Mouse (Mus musculus): ENCODE measurements around the gene Gm11938.
"Not testable (repeated sequence)": the region's sequence is repeated elsewhere in the genome, so short reads cannot be mapped to it uniquely, and the experiment has no call there.

Gene Gm11938

DNA sequence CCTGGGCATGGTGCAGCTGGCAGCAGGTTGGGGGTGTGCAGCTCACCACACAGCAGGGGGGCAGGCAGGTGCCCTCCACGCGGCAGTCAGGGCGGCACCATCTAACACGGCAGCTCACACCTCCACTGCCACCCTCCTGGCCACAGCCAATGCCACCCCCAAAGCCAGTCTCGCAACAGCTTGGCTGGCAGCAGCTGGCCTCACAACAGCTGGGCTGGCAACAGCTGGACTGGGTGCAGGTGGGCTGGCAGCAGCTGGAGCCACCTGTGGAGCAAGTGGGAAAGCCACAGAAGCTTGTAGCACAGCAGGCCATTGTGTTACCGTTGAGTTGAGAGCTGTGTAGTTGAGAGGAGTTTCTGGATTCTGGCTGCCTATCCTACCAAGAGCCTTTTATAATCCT lies 5.4 kb downstream of the Gm11938 start, which contains the start of gene Krtap9-3:
TSS of gene Krtap9-3 (minus strand) at position 364 of the 400 bp plus-strand sequence.
- not testable (repeated sequence) for DNase-seq (ENCODE audit: low read depth, low spot score); H3K36me3 ChIP-seq (ENCODE audit: control insufficient read depth, insufficient read depth, low read length, poor library complexity, severe bottlenecking); H3K27me3 ChIP-seq (ENCODE audit: control insufficient read depth, insufficient read depth, low read length, poor library complexity, severe bottlenecking)

DNA sequence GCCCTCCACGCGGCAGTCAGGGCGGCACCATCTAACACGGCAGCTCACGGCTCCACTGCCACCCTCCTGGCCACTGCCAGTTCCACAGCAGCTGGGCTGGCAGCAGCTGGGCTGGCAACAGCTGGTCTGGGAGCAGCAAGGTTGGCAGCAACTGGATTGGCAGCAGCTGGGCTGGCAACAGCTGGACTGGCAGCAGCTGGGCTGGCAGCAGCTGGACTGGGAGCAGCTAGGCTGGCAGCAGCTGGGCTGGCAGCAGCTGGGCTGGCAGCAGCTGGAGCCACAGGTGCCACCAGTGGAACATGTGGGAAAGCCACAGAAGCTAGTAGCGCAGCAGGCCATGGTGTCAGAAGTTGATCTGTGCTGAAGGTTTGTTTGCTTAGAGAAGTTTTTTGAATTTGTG lies 12.1 kb downstream of the Gm11938 start, which contains the start of gene Krtap1-3:
TSS of gene Krtap1-3 (minus strand) at position 359 of the 400 bp plus-strand sequence.
- H3K36me3 ChIP-seq (ENCODE audit: control insufficient read depth, insufficient read depth, low read length, poor library complexity, severe bottlenecking), result no peaks in the 10 kb centered on the region
- DNase-seq (ENCODE audit: low read depth, low spot score), result no peak
- H3K27me3 ChIP-seq (ENCODE audit: control insufficient read depth, insufficient read depth, low read length, poor library complexity, severe bottlenecking), result no peaks in the 10 kb centered on the region

DNA sequence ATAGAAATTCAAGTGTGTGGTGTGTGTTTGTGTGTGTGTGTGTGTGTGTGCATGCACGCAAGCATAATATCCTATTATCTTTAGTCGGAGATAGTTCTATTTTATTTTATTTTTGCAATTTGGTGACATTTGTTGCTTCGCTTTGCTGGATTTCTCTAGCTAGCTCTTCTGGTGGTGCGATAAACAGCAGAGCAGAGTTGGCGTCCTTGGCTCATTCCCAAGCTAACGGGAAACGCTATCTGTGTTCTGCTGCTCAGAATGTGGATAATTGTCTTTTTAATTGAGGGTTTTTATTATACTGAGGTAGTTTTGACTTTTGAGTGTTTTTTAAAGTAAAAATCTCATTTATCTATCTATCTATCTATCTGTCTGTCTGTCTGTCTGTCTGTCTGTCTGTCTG lies 18.0 kb downstream of the Gm11938 start:
- Histone ChIP-seq H3K27me3 (ENCODE audit: control insufficient read depth, insufficient read depth, low read length, poor library complexity, severe bottlenecking) (no peaks in the 10 kb centered on the region), H3K36me3 (ENCODE audit: control insufficient read depth, insufficient read depth, low read length, poor library complexity, severe bottlenecking) (no peaks in the 10 kb centered on the region)
- no peak for DNase-seq (ENCODE audit: low read depth, low spot score)

DNA sequence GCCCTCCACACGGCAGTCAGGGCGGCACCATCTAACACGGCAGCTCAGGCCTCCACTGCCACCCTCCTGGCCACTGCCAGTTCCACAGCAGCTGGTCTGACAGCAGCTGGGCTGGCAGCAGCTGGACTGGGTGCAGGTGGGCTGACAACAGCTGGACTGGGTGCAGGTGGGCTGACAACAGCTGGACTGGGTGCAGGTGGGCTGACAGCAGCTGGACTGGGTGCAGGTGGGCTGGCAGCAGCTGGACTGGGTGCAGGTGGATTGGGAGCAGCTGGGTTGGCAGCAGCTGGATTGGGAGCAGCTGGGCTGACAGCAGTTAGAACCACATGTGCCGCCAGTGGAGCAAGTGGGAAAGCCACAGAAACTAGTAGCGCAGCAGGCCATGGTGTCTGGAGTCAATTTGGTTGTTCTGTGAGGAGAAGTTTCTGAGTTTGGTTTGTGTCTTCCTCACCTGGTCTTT lies 19.8 kb downstream of the Gm11938 start, which contains the start of gene Krtap1-4:
TSS of gene Krtap1-4 (minus strand) at position 410 of the 460 bp plus-strand sequence.
- Histone ChIP-seq H3K27me3 (ENCODE audit: control insufficient read depth, insufficient read depth, low read length, poor library complexity, severe bottlenecking) (no peaks in the 10 kb centered on the region), H3K36me3 (ENCODE audit: control insufficient read depth, insufficient read depth, low read length, poor library complexity, severe bottlenecking) (no peaks in the 10 kb centered on the region)
- no peak for DNase-seq (ENCODE audit: low read depth, low spot score)

DNA sequence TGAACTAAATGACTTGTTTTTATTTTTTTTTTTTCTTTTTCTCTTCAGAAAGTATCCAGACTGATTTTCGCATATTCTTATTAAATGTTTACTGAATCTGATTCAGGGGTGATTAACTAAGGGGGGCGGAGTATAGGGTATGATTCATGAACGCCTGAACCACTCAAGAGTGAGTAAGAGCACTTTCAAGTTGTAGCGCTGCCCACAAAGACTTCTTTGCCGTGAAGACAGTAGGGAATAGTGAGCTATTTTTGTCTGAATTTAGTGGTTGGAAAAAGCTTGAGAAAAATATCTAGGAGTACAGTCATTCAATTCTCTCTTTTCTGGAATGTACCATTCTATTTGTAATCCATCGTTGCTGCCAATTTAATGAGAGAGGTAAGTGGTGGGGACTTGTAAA lies 21.5 kb downstream of the Gm11938 start:
- Histone ChIP-seq H3K36me3 (ENCODE audit: control insufficient read depth, insufficient read depth, low read length, poor library complexity, severe bottlenecking) (no peaks in the 10 kb centered on the region), H3K27me3 (ENCODE audit: control insufficient read depth, insufficient read depth, low read length, poor library complexity, severe bottlenecking) (no peaks in the 10 kb centered on the region)
- DNase-seq (ENCODE audit: low read depth, low spot score), result no peak

DNA sequence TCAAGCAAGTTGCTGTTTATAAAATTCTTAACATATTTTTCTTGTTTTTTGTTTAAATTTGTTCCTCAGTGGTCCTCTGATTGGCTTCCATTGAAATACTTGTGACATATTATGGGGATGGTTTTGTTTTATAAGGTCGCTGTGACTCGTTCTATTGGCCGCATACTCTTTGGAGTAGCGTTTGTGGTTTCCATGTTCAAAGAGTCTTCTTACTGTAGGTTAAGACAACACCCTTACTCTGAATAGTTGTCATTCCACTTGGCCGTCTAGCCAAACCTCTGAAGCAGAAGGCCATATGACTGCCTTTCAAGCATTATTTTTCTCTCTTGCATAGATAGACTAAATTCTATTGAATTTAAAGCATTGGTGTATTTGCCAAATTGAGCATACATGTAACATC lies 22.1 kb downstream of the Gm11938 start:
- Histone ChIP-seq H3K36me3 (ENCODE audit: control insufficient read depth, insufficient read depth, low read length, poor library complexity, severe bottlenecking) (no peaks in the 10 kb centered on the region), H3K27me3 (ENCODE audit: control insufficient read depth, insufficient read depth, low read length, poor library complexity, severe bottlenecking) (no peaks in the 10 kb centered on the region)
- no peak for DNase-seq (ENCODE audit: low read depth, low spot score)

DNA sequence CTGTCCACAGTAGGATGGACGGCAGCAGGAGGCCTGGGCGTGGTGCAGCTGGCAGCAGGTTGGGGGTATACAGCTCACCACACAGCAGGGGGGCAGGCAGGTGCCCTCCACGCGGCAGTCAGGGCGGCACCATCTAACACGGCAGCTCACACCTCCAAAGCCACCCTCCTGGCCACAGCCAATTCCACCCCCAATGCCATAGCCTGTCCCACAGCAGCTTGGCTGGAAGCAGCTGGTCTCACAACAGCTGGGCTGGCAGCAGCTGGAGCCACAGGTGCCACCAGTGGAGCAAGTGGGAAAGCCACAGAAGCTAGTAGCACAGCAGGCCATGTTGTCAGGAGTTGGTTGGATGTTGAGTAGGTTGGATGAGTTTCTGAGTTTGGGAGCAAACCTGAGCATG lies 22.5 kb downstream of the Gm11938 start, which contains the start of gene Krtap1-5:
TSS of gene Krtap1-5 (minus strand) at position 381 of the 400 bp plus-strand sequence.
- Histone ChIP-seq H3K36me3 (ENCODE audit: control insufficient read depth, insufficient read depth, low read length, poor library complexity, severe bottlenecking) (no peaks in the 10 kb centered on the region), H3K27me3 (ENCODE audit: control insufficient read depth, insufficient read depth, low read length, poor library complexity, severe bottlenecking) (no peaks in the 10 kb centered on the region)
- no peak for DNase-seq (ENCODE audit: low read depth, low spot score)

DNA sequence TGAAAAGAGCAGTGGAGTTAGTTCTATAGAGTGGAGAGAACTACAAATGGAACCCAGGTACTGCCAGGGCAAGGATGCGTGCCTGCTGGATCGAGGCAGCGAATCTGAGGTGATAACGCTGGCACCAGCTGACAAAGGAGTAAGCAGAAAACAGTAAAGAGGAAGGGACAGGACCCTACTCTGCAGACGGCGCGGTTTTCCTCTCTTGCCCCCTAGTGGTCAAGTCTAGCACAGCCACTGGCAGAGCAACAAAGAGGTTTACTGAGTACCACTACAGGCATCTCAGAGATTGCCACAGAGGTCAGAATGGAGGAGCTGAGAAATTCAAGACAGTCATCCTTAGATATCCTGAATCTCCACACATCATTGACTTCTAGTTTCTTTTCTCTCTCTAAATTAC lies 29.0 kb downstream of the Gm11938 start:
- Histone ChIP-seq H3K27me3 (ENCODE audit: control insufficient read depth, insufficient read depth, low read length, poor library complexity, severe bottlenecking) (no peaks in the 10 kb centered on the region), H3K36me3 (ENCODE audit: control insufficient read depth, insufficient read depth, low read length, poor library complexity, severe bottlenecking) (no peaks in the 10 kb centered on the region)
- DNase-seq (ENCODE audit: low read depth, low spot score), result peak; percentile 59

DNA sequence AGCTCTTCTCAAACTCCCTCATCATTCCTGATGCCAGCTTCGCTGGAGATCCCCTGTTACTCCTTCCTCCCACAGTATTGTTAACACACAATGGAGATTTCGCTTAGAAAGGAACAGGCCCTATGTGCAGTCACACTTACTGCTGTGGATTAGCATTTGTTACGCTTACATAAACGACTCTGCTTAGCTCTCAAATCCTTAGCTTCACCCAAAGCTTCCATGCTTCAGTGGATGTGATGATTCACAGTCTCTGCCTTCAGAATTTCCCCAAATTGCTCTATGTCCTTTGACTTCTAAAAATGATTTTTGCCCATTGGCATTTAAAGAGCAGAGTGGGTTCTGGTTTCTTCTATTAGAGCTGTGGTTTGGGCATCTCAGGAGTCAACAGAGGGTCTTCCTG lies 29.9 kb downstream of the Gm11938 start:
- Histone ChIP-seq H3K36me3 (ENCODE audit: control insufficient read depth, insufficient read depth, low read length, poor library complexity, severe bottlenecking) (no peaks in the 10 kb centered on the region), H3K27me3 (ENCODE audit: control insufficient read depth, insufficient read depth, low read length, poor library complexity, severe bottlenecking) (no peaks in the 10 kb centered on the region)
- DNase-seq (ENCODE audit: low read depth, low spot score), result no peak

DNA sequence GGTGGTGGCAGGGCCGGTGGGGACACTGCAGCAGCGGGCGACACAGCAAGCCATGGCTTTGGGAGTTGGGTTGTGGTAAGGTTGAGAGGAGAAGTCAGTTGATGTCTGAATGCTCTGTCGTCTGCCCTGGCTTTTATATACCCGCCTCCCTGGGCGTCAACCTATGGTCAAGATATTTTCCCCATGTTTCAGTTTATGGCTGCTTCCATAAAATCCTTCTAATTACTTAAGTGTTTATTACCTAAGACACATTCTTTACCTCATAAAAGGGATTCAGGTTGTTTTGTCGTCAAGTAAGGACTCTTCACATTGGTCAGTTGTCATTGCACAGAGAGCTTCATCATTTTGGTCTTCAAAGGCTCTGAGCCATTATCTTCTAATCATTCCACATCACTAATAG lies 36.6 kb downstream of the Gm11938 start, which contains the start of gene Krtap3-1:
TSS of gene Krtap3-1 (minus strand) at position 101 of the 400 bp plus-strand sequence.
- DNase-seq (ENCODE audit: low read depth, low spot score), result no peak
- Histone ChIP-seq H3K36me3 (ENCODE audit: control insufficient read depth, insufficient read depth, low read length, poor library complexity, severe bottlenecking) (no peaks in the 10 kb centered on the region), H3K27me3 (ENCODE audit: control insufficient read depth, insufficient read depth, low read length, poor library complexity, severe bottlenecking) (no peaks in the 10 kb centered on the region)

DNA sequence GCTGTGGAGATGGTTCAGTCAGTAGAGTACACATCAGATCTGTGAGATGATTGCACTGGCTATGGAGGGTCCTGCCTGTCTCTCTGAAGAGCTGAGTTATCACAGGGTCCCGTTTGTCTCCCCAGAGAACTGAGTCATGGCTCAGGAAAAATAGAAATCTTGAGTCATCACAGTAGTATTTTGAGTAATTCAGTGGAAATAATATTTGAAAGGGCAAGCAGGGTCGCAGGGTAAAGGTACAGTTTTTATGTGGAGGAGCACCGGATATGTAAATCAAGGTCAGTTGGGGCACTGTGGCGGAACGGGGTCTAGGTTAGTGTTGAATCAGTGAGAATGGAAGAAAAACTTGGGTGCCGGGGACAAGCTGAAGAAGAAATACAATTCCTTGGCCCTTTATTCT lies 40.5 kb downstream of the Gm11938 start:
- H3K27me3 ChIP-seq (ENCODE audit: control insufficient read depth, insufficient read depth, low read length, poor library complexity, severe bottlenecking), result no peaks in the 10 kb centered on the region
- no peak for DNase-seq (ENCODE audit: low read depth, low spot score)
- no peaks in the 10 kb centered on the region for H3K36me3 ChIP-seq (ENCODE audit: control insufficient read depth, insufficient read depth, low read length, poor library complexity, severe bottlenecking)

DNA sequence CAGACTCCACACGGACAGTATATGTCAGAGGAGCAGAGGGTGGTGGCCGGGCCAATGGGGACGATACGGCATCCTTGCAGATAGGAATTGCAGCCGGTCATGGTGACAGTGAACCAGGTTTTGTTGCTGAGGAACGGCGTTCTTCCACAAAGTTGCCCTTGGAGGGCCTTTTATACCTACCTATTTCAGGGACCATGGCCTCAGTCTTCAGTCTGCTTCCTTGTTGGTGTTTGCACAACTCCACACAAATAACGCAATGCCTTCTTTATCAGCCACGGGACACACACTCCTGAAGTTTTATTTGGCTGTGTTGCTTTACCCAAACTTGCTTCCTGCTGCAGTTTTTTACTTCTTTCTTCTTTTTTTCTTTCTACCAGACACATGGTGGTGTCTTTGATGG lies 43.7 kb downstream of the Gm11938 start, which contains the start of gene Gm11939:
TSS of gene Gm11939 (minus strand) at position 101 of the 400 bp plus-strand sequence.
- no peak for DNase-seq (ENCODE audit: low read depth, low spot score)
- no peaks in the 10 kb centered on the region for H3K36me3 ChIP-seq (ENCODE audit: control insufficient read depth, insufficient read depth, low read length, poor library complexity, severe bottlenecking)
- no peaks in the 10 kb centered on the region for H3K27me3 ChIP-seq (ENCODE audit: control insufficient read depth, insufficient read depth, low read length, poor library complexity, severe bottlenecking)

DNA sequence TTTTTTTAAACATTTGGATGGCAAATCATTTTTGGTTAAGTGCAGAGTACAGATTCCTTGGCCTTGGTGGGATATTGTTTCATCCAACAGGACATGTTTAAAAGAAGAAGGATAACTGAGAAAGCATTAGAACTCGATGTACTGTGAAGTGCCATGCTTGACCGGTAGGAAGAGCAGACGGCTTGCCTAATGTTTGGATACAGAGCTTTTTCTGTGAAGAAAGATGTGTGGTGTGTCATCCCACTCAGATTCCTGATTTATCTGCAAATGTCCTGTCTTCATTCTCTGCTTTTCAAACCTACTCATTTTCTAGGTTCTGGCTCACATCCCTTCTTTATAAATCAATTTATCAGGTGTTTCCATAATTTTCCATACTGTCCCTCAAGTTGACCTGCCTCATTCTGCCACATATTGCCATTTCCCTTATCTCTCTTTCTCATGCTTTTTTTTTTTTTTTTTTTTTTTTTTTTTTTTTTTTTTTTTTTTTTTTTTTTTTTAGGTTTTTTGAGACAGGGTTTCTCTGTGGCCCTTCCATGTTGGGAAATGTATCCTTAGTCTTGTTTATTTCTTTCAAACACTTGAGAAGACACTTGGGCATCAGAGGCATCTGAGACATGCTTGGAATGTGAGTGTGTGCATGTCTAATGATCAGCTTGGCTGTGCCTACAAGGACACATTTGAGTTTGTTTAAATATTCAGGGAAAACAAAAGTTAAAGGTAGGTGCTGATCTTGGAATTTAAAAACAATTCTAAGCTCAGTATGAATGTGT lies 44.9 kb downstream of the Gm11938 start:
- no peaks in the 10 kb centered on the region for H3K36me3 ChIP-seq (ENCODE audit: control insufficient read depth, insufficient read depth, low read length, poor library complexity, severe bottlenecking)
- no peaks in the 10 kb centered on the region for H3K27me3 ChIP-seq (ENCODE audit: control insufficient read depth, insufficient read depth, low read length, poor library complexity, severe bottlenecking)
- no peak for DNase-seq (ENCODE audit: low read depth, low spot score)

DNA sequence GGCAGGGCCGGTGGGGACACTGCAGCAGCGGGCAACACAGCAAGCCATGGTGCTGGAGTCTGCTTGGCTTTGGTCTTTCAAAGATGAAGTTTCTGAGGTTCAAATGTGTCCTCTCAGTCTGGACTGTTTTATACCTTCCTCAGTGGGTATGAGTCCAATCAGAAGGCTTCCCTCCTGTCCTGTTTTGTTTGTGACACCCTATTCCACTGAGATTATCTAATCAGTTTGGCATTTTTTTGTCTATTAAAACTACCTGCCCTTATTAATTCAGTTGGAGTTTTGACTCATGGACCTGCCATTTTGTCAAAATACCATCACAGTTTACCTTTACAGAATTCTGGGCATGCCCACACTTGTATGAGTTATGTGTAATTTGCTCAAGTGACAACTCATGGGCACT lies 46.4 kb downstream of the Gm11938 start, which contains the start of gene Krtap3-2:
TSS of gene Krtap3-2 (minus strand) at position 101 of the 400 bp plus-strand sequence.
- no peaks in the 10 kb centered on the region for H3K27me3 ChIP-seq (ENCODE audit: control insufficient read depth, insufficient read depth, low read length, poor library complexity, severe bottlenecking)
- no peak for DNase-seq (ENCODE audit: low read depth, low spot score)
- H3K36me3 ChIP-seq (ENCODE audit: control insufficient read depth, insufficient read depth, low read length, poor library complexity, severe bottlenecking), result no peaks in the 10 kb centered on the region

DNA sequence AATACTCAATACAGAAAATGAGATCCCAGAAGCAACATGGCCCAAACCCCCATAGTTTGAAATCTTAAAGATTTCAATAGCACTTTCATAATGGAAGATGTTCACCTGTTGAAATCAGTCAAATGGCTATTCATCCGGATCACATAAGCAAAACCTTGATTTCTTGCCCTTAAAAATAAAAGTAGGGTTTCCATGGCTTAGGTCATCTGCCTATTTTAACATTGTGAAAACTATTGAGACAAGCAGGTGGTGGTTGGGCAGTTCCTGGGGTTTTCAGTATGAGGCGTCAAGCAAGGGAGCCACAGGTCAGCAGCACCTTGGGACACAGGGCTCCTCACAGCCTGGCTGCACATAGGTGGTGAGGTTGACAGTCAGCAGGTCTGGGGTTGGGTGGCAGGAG lies 46.9 kb downstream of the Gm11938 start:
- Histone ChIP-seq H3K36me3 (ENCODE audit: control insufficient read depth, insufficient read depth, low read length, poor library complexity, severe bottlenecking) (no peaks in the 10 kb centered on the region), H3K27me3 (ENCODE audit: control insufficient read depth, insufficient read depth, low read length, poor library complexity, severe bottlenecking) (no peaks in the 10 kb centered on the region)
- DNase-seq (ENCODE audit: low read depth, low spot score), result no peak
